Mouse (Mus musculus) myocyte (in vitro differentiated cells): Measurements from ENCODE around the gene Kmt2c.

Source experiments
- MAX ChIP-seq: IDR thresholded peaks from one replicate; pipeline ENCODE4 v1.6.1; 2011; ENCODE audit warnings: low read depth, mild to moderate bottlenecking, control low read depth
- MYOD1 ChIP-seq, 3 experiments: IDR thresholded peaks; one replicate each; pipeline ENCODE4 v1.6.1; 2011; ENCODE audit warnings: control low read depth in 2 of 3, low read depth in 2 of 3, mild to moderate bottlenecking in 2 of 3, moderate library complexity in 1 of 3; ENCODE audit not compliant: insufficient read length in 2 of 3, control insufficient read depth in 1 of 3
- POLR2A ChIP-seq: IDR thresholded peaks from one replicate; pipeline ENCODE4 v1.6.1; 2011; ENCODE audit warnings: low read depth, mild to moderate bottlenecking, control low read depth, moderate library complexity; ENCODE audit not compliant: insufficient read length
- POLR2AphosphoS2 ChIP-seq: IDR thresholded peaks from one replicate; pipeline ENCODE4 v1.6.1; 2011; ENCODE audit warnings: low read depth, control low read depth; ENCODE audit not compliant: insufficient read length
- REST ChIP-seq: IDR thresholded peaks from one replicate; pipeline ENCODE4 v1.6.1; 2011; ENCODE audit warnings: mild to moderate bottlenecking, control low read depth, moderate library complexity; ENCODE audit not compliant: insufficient read depth, insufficient read length
- SRF ChIP-seq: IDR thresholded peaks from one replicate; pipeline ENCODE4 v1.6.1; 2011; ENCODE audit warnings: low read depth; ENCODE audit not compliant: control insufficient read depth, insufficient read length
- TCF12 ChIP-seq: IDR thresholded peaks from one replicate; pipeline ENCODE4 v1.6.1; 2011; ENCODE audit warnings: mild to moderate bottlenecking, control low read depth; ENCODE audit not compliant: poor library complexity, insufficient read depth, severe bottlenecking
- TCF3 ChIP-seq: IDR thresholded peaks from one replicate; pipeline ENCODE4 v1.6.1; 2011; ENCODE audit warnings: low read depth, control low read depth; ENCODE audit not compliant: insufficient read length
- USF1 ChIP-seq: IDR thresholded peaks from one replicate; pipeline ENCODE4 v1.6.1; 2011; ENCODE audit warnings: low read depth, mild to moderate bottlenecking, control low read depth, moderate library complexity

DNA sequence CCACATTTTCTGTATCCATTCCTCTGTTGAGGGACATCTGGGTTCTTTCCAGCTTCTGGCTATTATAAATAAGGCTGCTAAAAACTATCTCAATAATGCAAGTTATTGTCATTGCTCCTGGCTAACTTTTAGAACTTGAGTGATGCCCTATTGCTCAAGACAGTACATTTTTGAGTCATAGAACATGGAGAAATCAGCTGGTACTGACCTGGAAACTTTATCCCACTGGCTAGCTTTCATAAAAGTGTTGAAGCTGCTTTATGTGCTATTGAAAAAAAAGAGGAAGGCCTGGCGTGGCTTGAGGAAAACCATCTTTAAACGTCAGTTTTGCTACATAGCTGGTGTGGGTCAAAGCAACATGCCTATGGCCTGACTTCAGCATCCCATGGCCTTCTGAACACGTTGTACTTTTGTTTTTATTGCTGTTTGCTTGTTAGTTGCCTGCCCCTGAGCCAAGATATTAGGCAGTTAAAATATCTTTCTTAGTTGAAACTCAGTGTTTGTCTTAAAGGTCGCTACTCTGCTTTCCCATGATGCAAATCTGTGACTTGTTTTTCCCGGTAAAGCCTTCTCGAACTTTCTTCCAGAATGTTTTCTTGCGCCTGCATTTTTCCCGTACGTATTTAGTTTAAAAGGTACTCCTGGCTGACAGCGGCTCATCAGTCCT lies 252.6 kb downstream of the Kmt2c start:
- TF ChIP-seq POLR2A (no peak), TCF3 (no peak), USF1 (no peak), TCF12 (no peak), MYOD1 (IDR thresholded peaks at IDR 0.05; ENCODE audit: control insufficient read depth in 1 of 3, insufficient read length in 2 of 3, low read depth in 2 of 3) (no peak), MAX (no peak), POLR2AphosphoS2 (no peak), REST (no peak), SRF (no peak)
